Mouse (Mus musculus): ENCODE data around the gene Zfp870.

- no peak for TF ChIP-seq FOSL1 (IDR thresholded peaks at IDR 0.05; ENCODE audit: insufficient read depth, low read length, poor library complexity, severe bottlenecking)
- TF ChIP-seq MAX (IDR thresholded peaks at IDR 0.05): no peak
- TF ChIP-seq USF1 (IDR thresholded peaks at IDR 0.05; ENCODE audit: low read depth): no peak
- TF ChIP-seq CTCF (IDR thresholded peaks at IDR 0.05; ENCODE audit: control insufficient read depth, insufficient read depth, insufficient read length): no peak
- TF ChIP-seq MYOD1 (IDR thresholded peaks at IDR 0.05; ENCODE audit: control insufficient read depth, insufficient read length, low read depth): no peak
- TF ChIP-seq CEBPB (IDR thresholded peaks at IDR 0.05; ENCODE audit: low read depth): no peak
Measured at GRCm38 (mm10) chr17:32905239-32905638, 13.8 kb upstream of the Zfp870 start.
